In genomic region chr9:21463138-21463590, GRCm38 (mm10) we compare ENCODE assay signal across 8 mouse cellular contexts. TPM values are rescaled to one million over a fixed set of nuclear protein-coding genes. Genes with fewer than 3 reads are reported as not detected.
DNase-seq lines count a peak whose midpoint lies in the region; ATAC-seq and TF ChIP-seq lines count a peak whose summit lies in the region.

No protein-coding gene starts in this region.

- DNase-seq in ovary, adult 18-20 months (ENCODE audit: low spot score), result peak; percentile 68
- no peak for DNase-seq in ovary, postnatal 10 days (ENCODE audit: low spot score)
- peak; percentile 53 for DNase-seq in cerebellum, adult 9-11 months
- peak; percentile 99 for DNase-seq in heart, adult 11 months
- DNase-seq in kidney, adult 11 months, result peak; percentile 74
- DNase-seq in liver, embryonic 14.5 days (ENCODE audit: low read depth in 3 of 3, low spot score in 3 of 3), result no peak
- peak; percentile 24 for DNase-seq in retina, embryonic 14.5 days (ENCODE audit: low spot score)
- DNase-seq in embryo, embryonic 10.5 days (ENCODE audit: low spot score), result no peak

- H3K9ac ChIP-seq in liver, embryonic 14.5 days (replicated peaks), result no peak overlapping the region

- no peaks in the 10 kb centered on the region for H3K27me3 ChIP-seq in liver, embryonic 14.5 days (ENCODE audit: control insufficient read depth, insufficient read depth, low read length)

- no peak overlapping the region for H3K4me2 ChIP-seq in liver, embryonic 14.5 days (ENCODE audit: low read depth)

- H3K4me3 ChIP-seq in liver, embryonic 14.5 days (ENCODE audit: insufficient read depth in 1 of 2, low read depth in 2 of 2, low read length in 2 of 2), result no peak overlapping the region

- TF ChIP-seq CTCF in liver, embryonic 14.5 days (IDR thresholded peaks at IDR 0.05; ENCODE audit: low read depth), result no peak

- TF ChIP-seq EP300 in liver, embryonic 14.5 days (IDR thresholded peaks at IDR 0.05; ENCODE audit: low read depth), result no peak

- WGBS in liver, embryonic 14.5 days (ENCODE audit: insufficient replicate concordance), result 26% methylated on average over 5 of the region's 5 CpGs

- ATAC-seq in liver, embryonic 14.5 days (ENCODE audit: insufficient read depth), result peak; percentile 56

- H3K4me1 ChIP-seq in liver, embryonic 14.5 days (replicated peaks; ENCODE audit: control insufficient read depth in 2 of 2, insufficient read depth in 2 of 2, low read length in 1 of 2), result peaks cover 0 to 7% of the 10 kb centered on the region in 2 experiments; a peak in 1 of 4 replicates

- H3K27ac ChIP-seq in liver, embryonic 14.5 days, result no peak overlapping the region

- peaks cover 33% of the 10 kb centered on the region for H3K36me3 ChIP-seq in liver, embryonic 14.5 days (replicated peaks; ENCODE audit: control insufficient read depth, insufficient read depth, low read depth)

- no peaks in the 10 kb centered on the region for H3K9me3 ChIP-seq in liver, embryonic 14.5 days (ENCODE audit: control insufficient read depth, low read length)

RNA-seq across cellular contexts. Expression of gene Dnm2, which starts 38.5 kb away (rescaled TPM):
- 30.7 and 31.6 TPM in 2 replicates for polyA plus RNA-seq in liver, embryonic 14.5 days (2012; rRNA removed)
- polyA plus RNA-seq in liver, embryonic 14.5 days (2014; fragmentation: Nextera tagmentation; extraction: Ambion mirVana), result 36.8 and 41.8 TPM in 2 replicates

RNA-seq across cellular contexts. Expression of gene Tmed1, which starts 46.9 kb away (rescaled TPM):
- polyA plus RNA-seq in liver, embryonic 14.5 days (2012; rRNA removed), result 14.8 and 16.3 TPM in 2 replicates
- 24.8 and 26.4 TPM in 2 replicates for polyA plus RNA-seq in liver, embryonic 14.5 days (2014; fragmentation: Nextera tagmentation; extraction: Ambion mirVana)

RNA-seq across cellular contexts. Expression of gene Qtrt1, which starts 51.5 kb away (rescaled TPM):
- 20.0 and 25.4 TPM in 2 replicates for polyA plus RNA-seq in liver, embryonic 14.5 days (2012; rRNA removed)
- 20.0 and 20.9 TPM in 2 replicates for polyA plus RNA-seq in liver, embryonic 14.5 days (2014; fragmentation: Nextera tagmentation; extraction: Ambion mirVana)

Comparison
In these comparisons a context has a peak if more than half of its experiments do, and no peak if none do; other contexts are left out.
1. DNase-seq: peak in ovary, adult 18-20 months (single experiment), cerebellum, adult 9-11 months (single experiment), heart, adult 11 months (single experiment), kidney, adult 11 months (single experiment) and retina, embryonic 14.5 days (single experiment); none in ovary, postnatal 10 days (single experiment), liver, embryonic 14.5 days (0 of 3) and embryo, embryonic 10.5 days (single experiment).